Mouse (Mus musculus) intestine, embryonic 14.5 days (tissue): ENCODE data around the gene Camsap3. TPM values are rescaled to one million over a fixed set of nuclear protein-coding genes. Genes with fewer than 3 reads are reported as not detected.
"Not testable (repeated sequence)": the region's sequence is repeated elsewhere in the genome, so short reads cannot be mapped to it uniquely, and the experiment has no call there.

Experiments used
- ATAC-seq: fragments of 200-750 bp; cut with Nextera tagmentation; replicated peaks from 2 replicates; pipeline ENCODE4 v1.8.0; 2017; ENCODE audit warnings: low read depth, moderate number of reproducible peaks, moderate TSS enrichment, moderate library complexity; ENCODE audit not compliant: low FRiP score, low TSS enrichment
- DNase-seq: peaks from one replicate; pipeline ENCODE4 v3.0.0-alpha.2; 2018; ENCODE audit warnings: low spot score
- H3K27ac ChIP-seq: fragments of 300-500 bp; sonication (generic); 2 replicates; pipeline ENCODE4 v1.5.1; 2014; ENCODE audit warnings: low read depth, mild to moderate bottlenecking, control low read depth
- H3K27me3 ChIP-seq: fragments of 300-500 bp; sonication (generic); replicated peaks from 2 replicates; pipeline ENCODE4 v1.6.1; 2014; ENCODE audit warnings: low read length, control low read depth; ENCODE audit not compliant: control insufficient read depth, insufficient read depth
- H3K36me3 ChIP-seq: fragments of 300-500 bp; sonication (generic); 2 replicates; pipeline ENCODE4 v1.6.1; 2014; ENCODE audit warnings: low read length, control low read depth; ENCODE audit not compliant: control insufficient read depth, insufficient read depth
- H3K4me1 ChIP-seq: fragments of 300-500 bp; sonication (generic); replicated peaks from 2 replicates; pipeline ENCODE4 v1.6.1; 2014; ENCODE audit warnings: low read length, control low read depth, mixed read lengths; ENCODE audit not compliant: control insufficient read depth, insufficient read depth
- H3K4me2 ChIP-seq: fragments of 300-500 bp; sonication (generic); 2 replicates; pipeline ENCODE4 v1.6.1; 2014; ENCODE audit warnings: low read length
- H3K4me3 ChIP-seq: fragments of 300-500 bp; sonication (generic); 2 replicates; pipeline ENCODE4 v1.5.1; 2014; ENCODE audit warnings: low read depth, low read length, control low read depth, mixed read lengths
- H3K9ac ChIP-seq: fragments of 300-500 bp; sonication (generic); 2 replicates; pipeline ENCODE4 v1.6.1; 2014; ENCODE audit warnings: mild to moderate bottlenecking, low read length
- H3K9me3 ChIP-seq: fragments of 300-500 bp; sonication (generic); 2 replicates; pipeline ENCODE4 v1.6.1; 2016; ENCODE audit warnings: low read length, control low read depth; ENCODE audit not compliant: control insufficient read depth
- WGBS: fragments of 180-500 bp; shearing (Covaris S2); extraction: QIAGEN DNeasy Blood & Tissue Kit; methylation state at CpG from one replicate; pipeline ENCODE4 v1.1.7; 2014; 5-methylcytosine and 5-hydroxymethylcytosine counted together
- polyA plus RNA-seq: library from polyadenylated mRNA; unstranded; fragments of >200 nt; fragmentation: Nextera tagmentation; extraction: Ambion mirVana; gene quantifications from 2 replicates; pipeline ENCODE4 v1.2.1, GENCODE M21; 2014

Gene Camsap3
- polyA plus RNA-seq, 1 experiment from 2014 or later, result 21.5 TPM

DNA sequence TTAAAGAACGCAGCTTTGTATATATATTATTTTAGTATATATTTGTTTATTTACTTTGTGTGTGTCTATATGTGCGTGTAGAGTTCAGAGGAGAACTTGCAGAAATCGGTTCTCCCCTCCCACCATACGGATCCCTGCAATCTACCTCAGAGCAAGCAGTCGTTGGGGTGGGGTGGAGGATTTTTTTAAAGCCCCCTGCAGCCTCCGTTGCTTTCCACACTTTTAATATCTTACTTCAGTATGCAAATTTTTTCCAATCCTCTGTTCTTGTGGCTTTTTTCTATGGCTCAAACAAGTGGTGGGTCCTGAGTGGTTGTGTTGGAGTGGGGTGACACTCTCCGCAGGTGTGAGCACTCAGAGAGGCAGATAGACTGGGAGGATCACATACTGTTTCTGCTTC, 18.7 kb upstream of the Camsap3 start:
- peak overlapping the region; percentile 12; the same call in 1 of the 2 replicates for H3K9ac ChIP-seq
- peak overlapping the region; percentile 14; the same call in 1 of the 2 replicates for H3K4me3 ChIP-seq
- peak; percentile 50 for DNase-seq
- no peaks in the 10 kb centered on the region for H3K36me3 ChIP-seq
- H3K9me3 ChIP-seq, result no peaks in the 10 kb centered on the region
- peak overlapping the region; percentile 39 for H3K4me2 ChIP-seq
- no peaks in the 10 kb centered on the region for H3K27me3 ChIP-seq
- 9% methylated on average over 7 of the region's 7 CpGs for WGBS
- 0 out of 2 replicates have a peak overlapping the region, but pooled peaks have one; percentile 2 for H3K27ac ChIP-seq
- H3K4me1 ChIP-seq, result peaks cover 8% of the 10 kb centered on the region; the same call in 1 of the 2 replicates
- ATAC-seq, result no peak; the same call in 1 of the 2 replicates

DNA sequence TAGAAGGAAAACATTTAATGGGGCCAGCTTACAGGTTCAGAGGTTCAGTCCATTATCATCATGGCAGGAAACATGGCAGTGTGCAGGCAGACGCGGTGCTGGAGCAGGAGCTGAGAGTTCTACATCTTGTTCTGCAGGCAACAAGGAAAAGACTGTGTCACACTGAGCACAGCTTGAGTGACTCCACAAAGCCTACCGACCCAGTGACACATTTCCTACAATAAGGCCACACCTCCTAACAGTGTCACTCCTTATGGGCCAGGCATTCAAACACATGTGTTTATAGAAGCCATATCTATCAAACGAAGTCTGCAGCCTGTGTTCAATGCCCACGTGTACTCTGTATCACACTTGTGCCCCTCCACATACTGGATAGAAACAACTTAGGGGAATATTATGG, 17.3 kb upstream of the Camsap3 start:
- no peak overlapping the region for H3K27ac ChIP-seq

DNA sequence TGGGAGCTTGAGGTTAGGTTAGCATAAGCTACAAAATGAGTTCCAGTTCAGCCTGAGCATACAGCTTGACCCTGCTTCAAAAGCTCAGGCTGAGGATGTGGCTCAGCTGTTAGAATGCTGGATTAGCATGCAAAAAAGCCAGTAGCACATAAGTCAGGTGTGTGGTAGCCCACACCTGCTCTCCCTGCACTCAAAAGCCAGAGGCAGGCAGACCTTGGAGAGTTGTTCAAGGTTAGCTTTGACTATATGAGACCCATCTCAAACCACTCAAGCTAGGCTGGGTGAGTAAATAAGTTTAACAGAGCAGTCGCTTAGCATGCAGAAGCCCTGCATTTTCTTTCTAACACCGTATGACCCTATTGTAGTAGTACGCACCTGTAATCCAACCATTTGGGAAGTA, 12.5 kb upstream of the Camsap3 start:
- no peak overlapping the region for H3K4me3 ChIP-seq
- DNase-seq, result no peak
- H3K4me1 ChIP-seq, result no peaks in the 10 kb centered on the region
- no peak overlapping the region for H3K4me2 ChIP-seq
- no peaks in the 10 kb centered on the region for H3K36me3 ChIP-seq
- no peak overlapping the region for H3K9ac ChIP-seq
- no peak for ATAC-seq
- no peak overlapping the region for H3K27ac ChIP-seq
- H3K27me3 ChIP-seq, result no peaks in the 10 kb centered on the region
- no peaks in the 10 kb centered on the region for H3K9me3 ChIP-seq
- 94% methylated on average over 3 of the region's 3 CpGs for WGBS

More for the DNA sequence above, 17.3 kb upstream of the Camsap3 start:
- Histone ChIP-seq H3K27me3 (no peaks in the 10 kb centered on the region), H3K4me1 (peaks cover 8% of the 10 kb centered on the region; the same call in 1 of the 2 replicates), H3K9me3 (no peaks in the 10 kb centered on the region), H3K4me2 (no peak overlapping the region), H3K9ac (no peak overlapping the region), H3K4me3 (no peak overlapping the region), H3K36me3 (no peaks in the 10 kb centered on the region)
- no peak for ATAC-seq
- WGBS, result 84% methylated on average over 5 of the region's 5 CpGs
- peak; percentile 21 for DNase-seq

DNA sequence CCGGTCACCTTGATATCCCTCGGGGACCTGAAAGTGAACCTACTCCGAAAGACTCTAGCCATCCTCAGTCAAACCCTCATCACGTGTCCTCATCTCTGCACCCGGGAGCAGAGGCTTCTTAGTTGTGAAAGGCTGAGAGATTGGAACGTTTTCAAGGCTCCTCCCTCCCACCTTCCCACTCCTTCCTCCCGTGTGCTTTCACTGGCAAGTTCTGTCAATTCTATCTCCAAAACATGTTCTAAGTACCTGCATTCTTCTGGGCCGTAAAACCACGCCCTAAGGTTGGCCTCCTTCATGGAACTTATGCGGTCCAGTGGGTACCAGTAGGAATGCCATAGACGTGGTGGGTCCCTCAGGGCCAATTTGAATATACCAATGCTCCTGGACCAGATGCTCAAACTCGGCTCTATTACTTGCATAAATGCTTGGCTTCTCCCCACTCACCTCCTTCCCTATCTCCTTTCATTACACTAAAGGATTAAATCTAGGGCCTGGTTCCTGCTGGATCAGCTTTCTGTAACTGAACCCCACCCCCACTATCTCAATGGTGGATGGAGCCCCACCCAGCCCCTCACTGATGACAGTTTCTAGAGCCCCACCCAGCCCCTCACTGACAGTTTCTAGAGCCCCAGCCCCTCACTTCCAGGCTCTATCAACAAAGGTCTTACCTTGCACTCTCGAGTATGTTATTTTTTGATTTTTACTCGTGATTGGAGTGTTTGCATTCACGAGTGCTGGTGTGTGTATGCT, 10.7 kb upstream of the Camsap3 start:
- Histone ChIP-seq H3K9me3 (no peaks in the 10 kb centered on the region), H3K36me3 (no peaks in the 10 kb centered on the region), H3K9ac (no peak overlapping the region), H3K4me2 (no peak overlapping the region), H3K4me3 (no peak overlapping the region), H3K27ac (no peak overlapping the region), H3K4me1 (no peaks in the 10 kb centered on the region), H3K27me3 (no peaks in the 10 kb centered on the region)
- DNase-seq, result no peak
- ATAC-seq, result no peak
- WGBS, result 68% methylated on average over 15 of the region's 15 CpGs

DNA sequence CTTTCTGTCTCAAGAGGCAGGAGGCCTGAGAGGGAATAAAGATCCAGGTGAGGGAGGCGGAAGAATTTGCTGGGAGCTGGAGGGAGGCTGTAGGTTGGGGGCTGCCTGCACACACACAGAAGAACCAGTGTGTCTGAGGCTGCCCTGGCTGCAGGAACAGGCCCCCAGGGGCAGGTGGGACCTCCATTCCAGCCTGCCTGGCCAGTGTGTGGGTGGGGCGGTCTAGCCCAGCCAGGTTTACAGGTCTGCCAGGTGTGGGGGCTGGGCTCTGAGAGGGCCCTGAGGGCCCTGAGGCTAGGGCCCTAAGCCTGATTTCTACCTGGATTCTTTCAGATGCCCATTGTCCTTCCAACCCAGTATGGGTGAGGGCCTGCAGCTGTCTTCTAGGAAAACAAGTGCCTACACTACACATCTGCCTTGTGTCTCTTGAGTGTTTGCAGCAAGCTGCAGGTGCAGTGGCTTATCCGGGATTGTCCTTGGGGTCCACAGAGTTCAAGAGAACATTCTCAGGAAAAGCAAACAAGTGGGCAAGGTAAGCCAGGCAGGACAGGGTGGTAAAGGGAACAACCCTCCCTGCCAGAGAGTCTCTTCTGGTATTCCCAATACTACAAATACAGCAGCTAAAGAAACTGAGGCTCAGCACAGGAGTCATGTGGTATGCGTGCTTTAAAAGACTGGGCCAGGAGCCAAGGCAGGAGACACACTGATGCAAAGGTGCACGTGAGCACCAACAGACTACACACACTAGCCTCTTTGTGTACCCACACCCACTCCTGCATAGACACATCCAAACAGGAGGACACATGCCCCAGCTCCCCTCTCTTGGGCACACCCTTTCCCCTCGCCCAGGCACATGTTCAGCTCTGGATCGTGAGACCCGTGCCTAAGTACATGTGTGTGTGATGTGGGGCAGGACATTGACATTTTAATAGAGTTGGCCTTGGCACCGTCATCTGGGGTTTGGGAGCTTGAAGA, 7.4 kb upstream of the Camsap3 start:
- Histone ChIP-seq H3K36me3 (no peaks in the 10 kb centered on the region), H3K4me2 (no peak overlapping the region), H3K9ac (no peak overlapping the region), H3K4me1 (no peaks in the 10 kb centered on the region), H3K4me3 (no peak overlapping the region), H3K9me3 (no peaks in the 10 kb centered on the region), H3K27ac (peak overlapping the region; percentile 24; the same call in 1 of the 2 replicates), H3K27me3 (no peaks in the 10 kb centered on the region)
- 76% methylated on average over 9 of the region's 9 CpGs for WGBS
- DNase-seq (no peak), ATAC-seq (peak; percentile 73)

DNA sequence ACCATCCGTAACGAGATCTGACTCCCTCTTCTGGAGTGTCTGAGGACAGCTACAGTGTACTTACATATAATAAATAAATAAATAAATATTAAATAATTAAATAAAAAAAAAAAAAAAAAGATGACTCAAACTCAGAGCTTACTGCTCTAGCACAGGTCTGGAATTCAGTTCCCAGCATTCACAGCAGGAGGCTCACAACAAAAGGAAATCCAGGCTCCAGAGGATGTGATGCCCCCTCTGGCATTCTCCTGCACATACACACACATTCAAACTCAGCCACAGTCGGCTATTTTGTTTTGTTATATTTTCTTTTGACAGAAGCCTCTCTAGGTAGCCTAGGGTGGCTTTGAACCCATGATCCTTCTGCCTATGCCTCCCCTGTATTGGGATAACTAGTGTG, 5.1 kb upstream of the Camsap3 start:
- not testable (repeated sequence) for DNase-seq, H3K9ac ChIP-seq, H3K4me2 ChIP-seq, H3K27ac ChIP-seq, H3K4me3 ChIP-seq, H3K27me3 ChIP-seq, ATAC-seq, H3K4me1 ChIP-seq, H3K36me3 ChIP-seq, H3K9me3 ChIP-seq
- 78% methylated on average over 1 of the region's 3 CpGs for WGBS

DNA sequence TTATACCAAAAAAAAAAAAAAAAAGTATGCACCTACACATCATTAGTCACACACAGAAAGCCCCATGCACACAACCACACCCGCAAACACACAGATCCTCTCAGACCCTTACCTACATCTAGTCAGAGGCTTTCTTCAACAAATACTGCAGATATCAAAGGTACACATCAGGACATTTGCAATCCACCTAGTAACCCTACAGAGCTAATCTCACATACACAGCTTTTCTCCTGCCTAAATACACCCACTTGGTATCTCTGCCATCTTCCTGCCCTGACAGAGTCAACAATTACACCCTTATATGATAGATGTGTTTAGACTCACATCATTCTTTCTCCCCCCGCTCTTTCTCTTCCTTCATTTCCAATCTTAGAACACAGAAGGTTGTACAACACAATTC, 641 bp upstream of the Camsap3 start:
- ATAC-seq (no peak), DNase-seq (no peak)
- Histone ChIP-seq H3K4me3 (no peak overlapping the region), H3K36me3 (no peaks in the 10 kb centered on the region), H3K9me3 (no peaks in the 10 kb centered on the region), H3K27me3 (peaks cover 12% of the 10 kb centered on the region), H3K4me1 (no peaks in the 10 kb centered on the region), H3K27ac (no peak overlapping the region), H3K4me2 (no peak overlapping the region), H3K9ac (no peak overlapping the region)
- WGBS, result 68% methylated on average over 2 of the region's 2 CpGs

DNA sequence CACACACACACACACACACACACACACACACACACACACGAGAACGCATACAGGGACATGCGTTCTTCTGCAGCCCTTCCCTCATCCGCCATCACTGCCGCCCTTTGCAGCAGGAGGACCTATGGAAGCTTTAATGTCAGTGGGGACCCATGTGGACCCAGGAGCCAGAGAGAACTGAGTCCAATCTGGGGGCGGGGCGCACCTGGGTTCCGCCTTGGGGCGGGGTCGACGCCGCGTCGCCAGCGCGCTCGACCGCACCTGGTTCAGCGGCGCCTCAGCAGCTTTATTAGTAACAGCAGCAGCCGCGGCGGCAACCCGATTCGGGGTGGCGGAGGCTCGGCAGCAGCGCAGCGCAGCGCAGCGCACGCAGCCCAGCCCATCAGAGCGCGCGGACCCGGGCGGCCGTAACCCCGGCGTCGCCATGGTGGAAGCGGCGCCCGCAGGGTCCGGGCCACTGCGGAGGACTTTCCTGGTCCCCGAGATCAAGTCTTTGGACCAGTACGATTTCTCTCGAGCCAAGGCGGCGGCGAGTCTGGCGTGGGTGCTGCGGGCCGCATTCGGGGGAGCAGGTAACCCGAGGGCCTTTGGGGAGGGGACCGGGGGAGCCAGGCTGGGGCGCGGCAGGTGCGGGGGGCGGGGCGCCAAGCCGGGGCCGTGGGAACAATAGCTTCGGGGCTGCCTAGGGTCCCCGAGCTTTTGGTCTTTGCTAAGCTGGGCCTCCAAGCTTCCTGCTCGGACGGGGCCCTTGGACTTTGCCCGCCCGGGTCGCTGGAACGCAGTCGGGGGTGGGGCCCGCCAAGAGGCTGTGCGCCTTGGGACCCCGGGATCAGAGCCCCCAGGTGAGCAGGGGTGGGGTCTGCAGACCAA, 531 bp downstream of the Camsap3 start:
- no peaks in the 10 kb centered on the region for H3K4me1 ChIP-seq
- H3K4me2 ChIP-seq, result peak overlapping the region; percentile 87
- WGBS, result under 1% methylated on average over 74 of the region's 77 CpGs
- ATAC-seq (peak; percentile 85), DNase-seq (peak; percentile 81)
- no peaks in the 10 kb centered on the region for H3K9me3 ChIP-seq
- H3K9ac ChIP-seq, result peak overlapping the region; percentile 68
- no peaks in the 10 kb centered on the region for H3K36me3 ChIP-seq
- peak overlapping the region; percentile 81 for H3K27ac ChIP-seq
- peaks cover 12% of the 10 kb centered on the region for H3K27me3 ChIP-seq
- H3K4me3 ChIP-seq, result peak overlapping the region; percentile 63
